In the genomic region with DNA sequence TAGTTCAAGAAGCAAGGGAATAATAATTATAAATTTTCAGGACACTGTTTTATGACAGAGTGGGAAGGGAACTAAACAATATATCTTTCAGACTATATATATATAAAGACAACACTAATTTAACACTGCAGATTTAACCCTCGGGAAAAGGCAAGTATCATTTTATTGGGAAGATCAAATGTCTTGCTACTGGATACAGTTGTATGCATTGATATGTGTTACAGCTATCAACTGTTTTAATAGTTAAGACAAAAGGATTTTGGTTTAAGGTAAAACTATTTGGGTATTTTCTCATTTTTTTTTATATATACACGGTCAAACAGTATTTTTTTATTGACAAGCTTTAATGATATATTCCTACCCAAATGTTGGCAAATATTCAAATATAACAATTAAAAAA, we compare ENCODE assay signal across 14 mouse cellular contexts. TPM values are rescaled to one million over a fixed set of nuclear protein-coding genes. Genes with fewer than 3 reads are reported as not detected.
A peak's percentile ranks its signal among the peaks of the same experiment; 100 is the strongest.
DNase-seq lines count a peak whose midpoint lies in the region; ATAC-seq and TF ChIP-seq lines count a peak whose summit lies in the region.
"Had no signal": no experiment of that assay in that cellular context is flagged by ENCODE, and none has a peak within 500 bp of the region (broad histone marks: within the 10 kb centered on the region; RNA-seq: fewer than 3 reads in every experiment).

No protein-coding gene starts in this region.

- peaks cover 25% of the 10 kb centered on the region for H3K36me3 ChIP-seq in heart, embryonic 13.5 days
- H3K36me3 ChIP-seq in lung, embryonic 14.5 days (ENCODE audit: insufficient read depth), result peaks cover 28% of the 10 kb centered on the region
- H3K36me3 ChIP-seq in embryonic facial prominence, embryonic 10.5 days (replicated peaks), result peaks cover 55% of the 10 kb centered on the region
- peaks cover 15% of the 10 kb centered on the region for H3K36me3 ChIP-seq in limb, embryonic 14.5 days (ENCODE audit: control insufficient read depth, insufficient read depth, low read length)

- no peaks in the 10 kb centered on the region for H3K9me3 ChIP-seq in heart, embryonic 13.5 days
- no peaks in the 10 kb centered on the region for H3K9me3 ChIP-seq in lung, embryonic 14.5 days (ENCODE audit: low read depth, low read length)
- H3K9me3 ChIP-seq in embryonic facial prominence, embryonic 10.5 days, result no peaks in the 10 kb centered on the region
- H3K9me3 ChIP-seq in limb, embryonic 14.5 days (ENCODE audit: control insufficient read depth, low read length), result no peaks in the 10 kb centered on the region

- peak overlapping the region; percentile 54; the same call in 1 of the 2 replicates for H3K4me2 ChIP-seq in heart, embryonic 13.5 days
- H3K4me2 ChIP-seq in lung, embryonic 14.5 days, result no peak overlapping the region
- peak overlapping the region; percentile 31; the same call in 1 of the 2 replicates for H3K4me2 ChIP-seq in limb, embryonic 14.5 days (replicated peaks; ENCODE audit: low read depth, low read length, severe bottlenecking)

- no peaks in the 10 kb centered on the region for H3K27me3 ChIP-seq in heart, embryonic 13.5 days (replicated peaks)
- H3K27me3 ChIP-seq in lung, embryonic 14.5 days (ENCODE audit: insufficient read depth, low read length), result no peaks in the 10 kb centered on the region
- H3K27me3 ChIP-seq in embryonic facial prominence, embryonic 10.5 days (replicated peaks; ENCODE audit: low read depth, poor library complexity, severe bottlenecking), result no peaks in the 10 kb centered on the region
- H3K27me3 ChIP-seq in limb, embryonic 14.5 days (ENCODE audit: control insufficient read depth, insufficient read depth, low read length), result no peaks in the 10 kb centered on the region
- H3K27me3 ChIP-seq: Patski had no signal

- H3K4me3 ChIP-seq in heart, embryonic 13.5 days, result peak overlapping the region; percentile 20; the same call in 1 of the 2 replicates
- peak overlapping the region; percentile 16; the same call in 1 of the 2 replicates for H3K4me3 ChIP-seq in lung, embryonic 14.5 days (ENCODE audit: low read depth, low read length)
- peak overlapping the region; percentile 99; the same call in 1 of the 2 replicates for H3K4me3 ChIP-seq in embryonic facial prominence, embryonic 10.5 days
- 0 out of 2 replicates have a peak overlapping the region, but pooled peaks have one; percentile 13 for H3K4me3 ChIP-seq in limb, embryonic 14.5 days (replicated peaks; ENCODE audit: low read length)

- DNase-seq in heart, adult 11 months, result no peak
- DNase-seq in lung, embryonic 14.5 days, result no peak
- DNase-seq in lung, postnatal 10 days, result no peak
- DNase-seq in embryonic facial prominence, embryonic 10.5 days (ENCODE audit: low spot score), result no peak
- DNase-seq in limb, embryonic 14.5 days (ENCODE audit: low spot score), result no peak
- DNase-seq in cerebellum, adult 11-12 months, result no peak
- DNase-seq: adrenal gland, postnatal 10 days; gastrocnemius, postnatal 36 days; kidney, postnatal 4 days; right cerebral cortex, postnatal 14 days; thymus, postnatal 36 days had no signal

- no peak overlapping the region for H3K27ac ChIP-seq in heart, embryonic 13.5 days (replicated peaks)
- no peak overlapping the region for H3K27ac ChIP-seq in lung, embryonic 14.5 days (ENCODE audit: low read depth)
- no peak overlapping the region for H3K27ac ChIP-seq in embryonic facial prominence, embryonic 10.5 days (replicated peaks)
- H3K27ac ChIP-seq in limb, embryonic 14.5 days (replicated peaks; ENCODE audit: low read depth, low read length), result no peak overlapping the region

- H3K9ac ChIP-seq in heart, embryonic 13.5 days, result no peak overlapping the region
- no peak overlapping the region for H3K9ac ChIP-seq in lung, embryonic 14.5 days
- no peak overlapping the region for H3K9ac ChIP-seq in limb, embryonic 14.5 days (ENCODE audit: low read depth, low read length, severe bottlenecking)

- no peak for ATAC-seq in heart, embryonic 13.5 days (ENCODE audit: extremely low read depth, insufficient number of reproducible peaks, low FRiP score, low TSS enrichment)
- no peak for ATAC-seq in lung, embryonic 14.5 days (ENCODE audit: insufficient read depth)
- no peak for ATAC-seq in limb, embryonic 14.5 days (ENCODE audit: low FRiP score, low read depth)
- ATAC-seq: CD4-positive, CD25-positive, alpha-beta regulatory T cell, adult 4 months; Patski had no signal

- peaks cover 22% of the 10 kb centered on the region for H3K4me1 ChIP-seq in heart, embryonic 13.5 days
- peaks cover 8% of the 10 kb centered on the region for H3K4me1 ChIP-seq in lung, embryonic 14.5 days (ENCODE audit: insufficient read depth)
- H3K4me1 ChIP-seq in embryonic facial prominence, embryonic 10.5 days, result peaks cover 15% of the 10 kb centered on the region
- H3K4me1 ChIP-seq in limb, embryonic 14.5 days (ENCODE audit: control insufficient read depth, insufficient read depth, low read length), result peaks cover 8% of the 10 kb centered on the region

- no peak for TF ChIP-seq POLR2A in limb, embryonic 14.5 days (IDR thresholded peaks at IDR 0.05; ENCODE audit: borderline replicate concordance, extremely low read depth, insufficient read depth, insufficient read length)

- WGBS in heart, embryonic 13.5 days, result 47% methylated on average over 2 of the region's 2 CpGs
- 21% methylated on average over 2 of the region's 2 CpGs for WGBS in lung, embryonic 14.5 days
- WGBS in embryonic facial prominence, embryonic 10.5 days, result 72% methylated on average over 2 of the region's 2 CpGs
- WGBS in limb, embryonic 14.5 days, result 25% methylated on average over 2 of the region's 2 CpGs

- no peak for TF ChIP-seq CTCF in lung, embryonic 14.5 days (IDR thresholded peaks at IDR 0.05; ENCODE audit: low read depth)

RNA-seq across cellular contexts. Expression of a gene that starts 13.2 kb away (rescaled TPM):
- 31.3 and 34.1 TPM in 2 replicates for polyA plus RNA-seq in heart, embryonic 13.5 days (2015; fragmentation: Nextera tagmentation; extraction: Ambion mirVana)
- polyA plus RNA-seq in lung, embryonic 14.5 days (2014; fragmentation: Nextera tagmentation; extraction: Ambion mirVana), result 58.7 and 62.1 TPM in 2 replicates
- polyA plus RNA-seq in embryonic facial prominence, embryonic 10.5 days (2016; fragmentation: Nextera tagmentation; extraction: Ambion mirVana), result 49.2 and 54.8 TPM in 2 replicates
- 55.6 and 61.7 TPM in 2 replicates for polyA plus RNA-seq in limb, embryonic 14.5 days (2012; rRNA removed)
- 56.5 and 65.4 TPM in 2 replicates for polyA plus RNA-seq in limb, embryonic 14.5 days (2014; fragmentation: Nextera tagmentation; extraction: Ambion mirVana)

Comparison
In these comparisons a context has a peak if more than half of its experiments do, and no peak if none do; other contexts are left out.
1. H3K4me3 ChIP-seq: peak in every context shown above with its lines; median percentile 99 in embryonic facial prominence, embryonic 10.5 days; 20 in heart, embryonic 13.5 days; 16 in lung, embryonic 14.5 days; 13 in limb, embryonic 14.5 days.